Mouse (Mus musculus): ENCODE data around the gene Stk4. TPM values are rescaled to one million over a fixed set of nuclear protein-coding genes. Genes with fewer than 3 reads are reported as not detected.

Gene Stk4
- polyA plus RNA-seq, 1 experiment from 2014 or later: 30.9 TPM

Other genes starting within 250 kb of the Stk4 start
- gene Ccn5, start 249.5 kb upstream of the Stk4 start, polyA plus RNA-seq (2014; fragmentation: Nextera tagmentation; extraction: Ambion mirVana): 0.11 and 0.36 TPM in 2 replicates
- gene Kcnk15, start 216.7 kb upstream of the Stk4 start, polyA plus RNA-seq (2014; fragmentation: Nextera tagmentation; extraction: Ambion mirVana): not detected in 2 replicates
- 0.06 and 0.16 TPM in 2 replicates for gene Rims4, start 151.6 kb upstream of the Stk4 start, polyA plus RNA-seq (2014; fragmentation: Nextera tagmentation; extraction: Ambion mirVana)
- 323 TPM in 2 replicates for gene Ywhab, start 75.4 kb upstream of the Stk4 start, polyA plus RNA-seq (2014; fragmentation: Nextera tagmentation; extraction: Ambion mirVana)
- 2.2 and 2.8 TPM in 2 replicates for gene Pabpc1l, start 44.9 kb upstream of the Stk4 start, polyA plus RNA-seq (2014; fragmentation: Nextera tagmentation; extraction: Ambion mirVana)
- 63.5 and 66.9 TPM in 2 replicates for gene Tomm34, start 847 bp downstream of the Stk4 start, polyA plus RNA-seq (2014; fragmentation: Nextera tagmentation; extraction: Ambion mirVana)
- 0.40 and 0.43 TPM in 2 replicates for gene Kcns1, start 100.8 kb downstream of the Stk4 start, polyA plus RNA-seq (2014; fragmentation: Nextera tagmentation; extraction: Ambion mirVana)
- not detected in 2 replicates for gene Wfdc5, start 112.4 kb downstream of the Stk4 start, polyA plus RNA-seq (2014; fragmentation: Nextera tagmentation; extraction: Ambion mirVana)
- not detected in 2 replicates for gene Wfdc12, start 120.3 kb downstream of the Stk4 start, polyA plus RNA-seq (2014; fragmentation: Nextera tagmentation; extraction: Ambion mirVana)
- gene Wfdc15a, start 129.8 kb downstream of the Stk4 start, polyA plus RNA-seq (2014; fragmentation: Nextera tagmentation; extraction: Ambion mirVana): not detected in 2 replicates
- not detected in 2 replicates for gene Wfdc15b, start 151.3 kb downstream of the Stk4 start, polyA plus RNA-seq (2014; fragmentation: Nextera tagmentation; extraction: Ambion mirVana)
- gene Svs2, start 168.1 kb downstream of the Stk4 start, polyA plus RNA-seq (2014; fragmentation: Nextera tagmentation; extraction: Ambion mirVana): not detected in 2 replicates
- gene Svs3b, start 186.3 kb downstream of the Stk4 start, polyA plus RNA-seq (2014; fragmentation: Nextera tagmentation; extraction: Ambion mirVana): not detected in 2 replicates
- gene Svs4, start 208.1 kb downstream of the Stk4 start, polyA plus RNA-seq (2014; fragmentation: Nextera tagmentation; extraction: Ambion mirVana): not detected in 2 replicates
- not detected in 2 replicates for gene Svs3a, start 218.9 kb downstream of the Stk4 start, polyA plus RNA-seq (2014; fragmentation: Nextera tagmentation; extraction: Ambion mirVana)
- not detected in 2 replicates for gene Svs6, start 246.4 kb downstream of the Stk4 start, polyA plus RNA-seq (2014; fragmentation: Nextera tagmentation; extraction: Ambion mirVana)

Measured in limb, embryonic 11.5 days (tissue).